In genomic region chr6:120715227-120715626, GRCm38 (mm10) we compare ENCODE assay signal across 9 mouse cellular contexts. TPM values are rescaled to one million over a fixed set of nuclear protein-coding genes. Genes with fewer than 3 reads are reported as not detected.
DNase-seq lines count a peak whose midpoint lies in the region; ATAC-seq and TF ChIP-seq lines count a peak whose summit lies in the region.
"Had no signal": no experiment of that assay in that cellular context is flagged by ENCODE, and none has a peak within 500 bp of the region (broad histone marks: within the 10 kb centered on the region; RNA-seq: fewer than 3 reads in every experiment).

No protein-coding gene starts in this region.

- H3K27ac ChIP-seq in left cerebral cortex, adult 2 months, result no peak overlapping the region
- H3K27ac ChIP-seq in embryonic facial prominence, embryonic 11.5 days (replicated peaks; ENCODE audit: low read depth, low read length), result no peak overlapping the region

- intact Hi-C loops in left cerebral cortex, adult 2 months (cut with DNase I), result no loop called here

- no peaks in the 10 kb centered on the region for H3K36me3 ChIP-seq in embryonic facial prominence, embryonic 11.5 days (replicated peaks; ENCODE audit: control insufficient read depth, insufficient read depth, low read depth, low read length)

- no peak overlapping the region for H3K4me2 ChIP-seq in embryonic facial prominence, embryonic 11.5 days (ENCODE audit: low read depth, low read length)

- H3K27me3 ChIP-seq in embryonic facial prominence, embryonic 11.5 days (ENCODE audit: control insufficient read depth, insufficient read depth, low read length), result no peaks in the 10 kb centered on the region

- H3K4me1 ChIP-seq in embryonic facial prominence, embryonic 11.5 days (ENCODE audit: control insufficient read depth, insufficient read depth, low read length), result no peaks in the 10 kb centered on the region

- H3K4me3 ChIP-seq in left cerebral cortex, adult 2 months, result no peak overlapping the region
- H3K4me3 ChIP-seq in embryonic facial prominence, embryonic 11.5 days (ENCODE audit: low read depth, low read length), result no peak overlapping the region

- peak; percentile 7 for TF ChIP-seq CTCF in left cerebral cortex, adult 2 months (IDR thresholded peaks at IDR 0.05)

- no peak for DNase-seq in left cerebral cortex, adult 2 months (ENCODE audit: extremely low spot score in 1 of 2, low spot score in 2 of 2)
- no peak for DNase-seq in left cerebral cortex, adult 9 months (ENCODE audit: low spot score in 2 of 2)
- peak; percentile 13 for DNase-seq in embryo, embryonic 10 days (ENCODE audit: low spot score)
- DNase-seq in embryonic facial prominence, embryonic 11.5 days (ENCODE audit: low spot score), result peak; percentile 54
- peak; percentile 42 for DNase-seq in lung, postnatal 36 days
- no peak for DNase-seq in T-cell, adult 2 months (ENCODE audit: low spot score)
- no peak for DNase-seq in adipocyte (ENCODE audit: low spot score)
- DNase-seq in layer of hippocampus, adult 11-12 months (ENCODE audit: low spot score), result no peak

- WGBS in embryonic facial prominence, embryonic 11.5 days, result 66% methylated on average over 5 of the region's 5 CpGs

- ATAC-seq in embryonic facial prominence, embryonic 11.5 days (replicated peaks; ENCODE audit: insufficient number of reproducible peaks, low FRiP score, low TSS enrichment, low read depth), result no peak

- no peak overlapping the region for H3K9ac ChIP-seq in embryonic facial prominence, embryonic 11.5 days (replicated peaks; ENCODE audit: low read length)

- no peaks in the 10 kb centered on the region for H3K9me3 ChIP-seq in embryonic facial prominence, embryonic 11.5 days (replicated peaks; ENCODE audit: control insufficient read depth, low read length)

RNA-seq across cellular contexts. Expression of gene Cecr2, which starts 49.1 kb away (rescaled TPM):
- 1 to 10 TPM; 3.1 to 4.1 TPM for total RNA-seq in left cerebral cortex, adult 2 months (2021)
- 7.2 and 8.2 TPM in 2 replicates for polyA plus RNA-seq in embryonic facial prominence, embryonic 11.5 days (2014; fragmentation: Nextera tagmentation; extraction: Ambion mirVana)

RNA-seq across cellular contexts. Expression of gene Slc25a18, which starts 58.2 kb away (rescaled TPM):
- total RNA-seq in left cerebral cortex, adult 2 months (2021), result 10 to 100 TPM; 65.3 to 75.6 TPM
- polyA plus RNA-seq in embryonic facial prominence, embryonic 11.5 days (2014; fragmentation: Nextera tagmentation; extraction: Ambion mirVana), result 0.21 and 0.36 TPM in 2 replicates
- total RNA-seq: megakaryocyte progenitor cell, adult 5-6 weeks had no signal

Comparison
In these comparisons a context has a peak if more than half of its experiments do, and no peak if none do; other contexts are left out.
1. DNase-seq: peak in embryo, embryonic 10 days (single experiment), embryonic facial prominence, embryonic 11.5 days (single experiment) and lung, postnatal 36 days (single experiment); none in left cerebral cortex, adult 2 months (0 of 2), left cerebral cortex, adult 9 months (0 of 2), T-cell, adult 2 months (single experiment), adipocyte (single experiment) and layer of hippocampus, adult 11-12 months (single experiment).